Mouse (Mus musculus): Measurements from ENCODE around the gene Samd1. TPM values are rescaled to one million over a fixed set of nuclear protein-coding genes. Genes with fewer than 3 reads are reported as not detected.

The Samd1 gene
- 5.0 and 10.7 TPM in 2 replicates for polyA plus RNA-seq (2016; fragmentation: Nextera tagmentation; extraction: Ambion mirVana)

GRCm38 (mm10) chr8:83997511-83998141, at the start of gene Samd1:
TSS of gene Samd1 (plus strand) at chr8:83997672.
- Histone ChIP-seq H3K4me1 (peaks cover 34% of the 10 kb centered on the region), H3K4me3 (peak within 1 kb of the TSS; percentile 82), H3K36me3 (peaks cover 56% of the 10 kb centered on the region), H3K27me3 (ENCODE audit: insufficient read depth, poor library complexity, severe bottlenecking) (peaks cover 35% of the 10 kb centered on the region), H3K27ac (peak within 1 kb of the TSS; percentile 95), H3K9me3 (no peaks in the 10 kb centered on the region)
- WGBS: 10% methylated on average over 107 of the region's 112 CpGs
- no peak for DNase-seq (ENCODE audit: low spot score)

GRCm38 (mm10) chr8:83954749-83955105, 42.7 kb upstream of the Samd1 start:
- Histone ChIP-seq H3K27ac (peak overlapping the region; percentile 68), H3K4me3 (peak overlapping the region; percentile 82), H3K36me3 (no peaks in the 10 kb centered on the region), H3K27me3 (ENCODE audit: insufficient read depth, poor library complexity, severe bottlenecking) (no peaks in the 10 kb centered on the region), H3K9me3 (no peaks in the 10 kb centered on the region), H3K4me1 (peaks cover 20% of the 10 kb centered on the region)
- DNase-seq (ENCODE audit: low spot score): no peak
- 2% methylated on average over 14 of the region's 14 CpGs for WGBS

GRCm38 (mm10) chr8:83955106-83955957, 42.1 kb upstream of the Samd1 start, which contains the start of the genes Gm10644 and Asf1b:
TSS of gene Gm10644 (minus strand) at chr8:83955205.
TSS of gene Asf1b (plus strand) at chr8:83955507.
- peak within 1 kb of the TSS; percentile 82 for H3K4me3 ChIP-seq
- H3K36me3 ChIP-seq: no peaks in the 10 kb centered on the region
- peak within 1 kb of the TSS; percentile 86 for H3K27ac ChIP-seq
- H3K9me3 ChIP-seq: no peaks in the 10 kb centered on the region
- WGBS: under 1% methylated on average over 75 of the region's 75 CpGs
- peaks cover 20% of the 10 kb centered on the region for H3K4me1 ChIP-seq
- peak; percentile 99 for DNase-seq (ENCODE audit: low spot score)
- no peaks in the 10 kb centered on the region for H3K27me3 ChIP-seq (ENCODE audit: insufficient read depth, poor library complexity, severe bottlenecking)

DNA sequence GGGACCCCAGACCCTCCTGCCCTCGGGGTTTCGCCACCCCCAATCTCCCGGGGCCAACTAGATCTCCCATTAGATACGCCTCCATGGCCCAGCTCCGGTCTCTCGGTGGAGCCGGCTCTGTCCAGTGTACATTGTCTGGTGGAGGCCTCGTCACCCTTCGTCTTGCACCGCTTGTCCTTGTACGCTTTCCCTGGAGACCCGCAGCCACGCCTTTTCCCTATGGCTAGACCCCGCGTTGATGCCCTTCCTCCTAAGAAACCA, 41.6 kb upstream of the Samd1 start:
- H3K27ac ChIP-seq: peak overlapping the region; percentile 86

DNA sequence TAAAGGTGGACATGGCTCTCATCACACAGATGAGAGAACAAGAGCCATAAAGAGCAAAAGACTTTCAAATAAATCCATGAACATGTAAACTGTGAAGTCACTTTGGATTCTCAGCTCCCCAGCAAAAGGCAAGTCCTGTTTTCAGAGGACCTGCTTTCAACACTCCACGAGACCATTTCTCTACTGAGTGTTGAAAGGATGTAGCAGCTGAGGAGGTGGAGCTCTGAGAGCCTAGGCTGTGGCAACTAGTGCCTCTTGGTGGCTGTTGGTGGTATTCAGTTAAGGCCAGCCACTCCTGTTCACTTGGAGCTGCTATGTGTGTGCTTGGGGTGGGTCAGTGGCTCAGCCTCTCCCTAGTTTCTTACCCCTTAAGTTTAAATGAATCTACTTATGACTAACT, 40.7 kb upstream of the Samd1 start:
- peak overlapping the region; percentile 82 for H3K4me3 ChIP-seq
- no peaks in the 10 kb centered on the region for H3K27me3 ChIP-seq (ENCODE audit: insufficient read depth, poor library complexity, severe bottlenecking)
- H3K9me3 ChIP-seq: no peaks in the 10 kb centered on the region
- H3K4me1 ChIP-seq: peaks cover 20% of the 10 kb centered on the region
- H3K27ac ChIP-seq: no peak overlapping the region
- H3K36me3 ChIP-seq: no peaks in the 10 kb centered on the region
- no peak for DNase-seq (ENCODE audit: low spot score)
- 17% methylated on average over 1 of the region's 1 CpGs for WGBS

More for the DNA sequence above, 41.6 kb upstream of the Samd1 start:
- H3K9me3 ChIP-seq: no peaks in the 10 kb centered on the region
- WGBS: 3% methylated on average over 15 of the region's 15 CpGs
- no peaks in the 10 kb centered on the region for H3K27me3 ChIP-seq (ENCODE audit: insufficient read depth, poor library complexity, severe bottlenecking)
- peaks cover 20% of the 10 kb centered on the region for H3K4me1 ChIP-seq
- no peaks in the 10 kb centered on the region for H3K36me3 ChIP-seq
- no peak for DNase-seq (ENCODE audit: low spot score)
- peak overlapping the region; percentile 82 for H3K4me3 ChIP-seq

DNA sequence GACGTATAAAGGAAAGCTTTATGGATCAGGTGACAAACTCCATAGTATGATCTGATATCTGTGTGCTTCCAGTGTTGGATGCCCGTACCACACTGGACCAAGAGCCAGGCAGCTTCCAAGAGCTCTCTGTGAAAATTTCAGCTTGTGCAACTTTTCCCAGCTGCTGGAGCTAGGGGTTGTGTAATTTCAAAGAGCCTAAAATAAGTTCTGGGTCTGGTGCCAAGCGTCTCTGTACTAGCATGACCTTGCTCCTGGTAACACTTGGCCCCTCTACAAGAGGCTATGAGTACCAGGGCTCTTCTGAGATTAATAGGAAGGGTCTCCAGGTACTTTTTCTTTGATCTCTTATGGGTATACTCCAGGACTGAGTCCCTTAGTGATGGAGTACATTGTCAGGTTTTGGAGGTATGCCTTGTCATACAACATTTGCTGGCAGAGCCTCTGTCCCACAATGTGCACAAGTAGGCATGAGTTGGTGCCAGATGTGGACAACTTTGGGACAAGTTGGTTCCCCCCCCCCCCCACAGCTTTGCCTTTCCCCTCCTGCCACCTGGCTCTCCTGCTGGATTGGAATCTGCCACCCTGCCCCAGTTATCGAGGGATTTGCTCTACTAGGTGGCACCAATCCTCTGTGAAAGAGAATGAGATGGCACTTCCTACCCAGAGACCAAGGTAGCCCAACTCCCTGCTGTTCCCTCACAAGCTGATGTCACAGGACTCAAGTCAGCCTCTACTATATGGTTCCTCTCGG, 33.3 kb upstream of the Samd1 start:
- Histone ChIP-seq H3K36me3 (peaks cover 45% of the 10 kb centered on the region), H3K9me3 (no peaks in the 10 kb centered on the region), H3K27ac (no peak overlapping the region), H3K27me3 (ENCODE audit: insufficient read depth, poor library complexity, severe bottlenecking) (no peaks in the 10 kb centered on the region), H3K4me1 (no peaks in the 10 kb centered on the region), H3K4me3 (no peak overlapping the region)
- 87% methylated on average over 5 of the region's 5 CpGs for WGBS
- no peak for DNase-seq (ENCODE audit: low spot score)

DNA sequence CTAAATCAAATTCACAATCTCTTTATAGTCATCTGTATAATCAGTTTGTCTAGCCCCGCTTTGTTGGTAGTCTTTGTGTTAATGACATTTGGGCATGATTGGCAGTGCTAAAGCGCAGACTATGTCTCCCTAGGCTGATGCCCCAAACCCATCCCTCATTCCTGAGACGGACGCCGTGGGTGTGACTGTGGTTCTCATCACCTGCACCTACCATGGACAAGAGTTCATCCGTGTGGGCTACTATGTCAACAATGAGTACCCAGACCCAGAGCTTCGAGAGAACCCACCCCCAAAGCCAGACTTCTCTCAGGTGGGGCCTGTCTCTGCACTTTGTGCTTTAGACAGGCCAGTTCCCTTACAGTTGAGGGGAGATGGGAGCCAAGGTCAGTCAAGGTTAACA, 29.8 kb upstream of the Samd1 start:
- peaks cover 55% of the 10 kb centered on the region for H3K36me3 ChIP-seq
- no peak overlapping the region for H3K27ac ChIP-seq
- H3K27me3 ChIP-seq (ENCODE audit: insufficient read depth, poor library complexity, severe bottlenecking): no peaks in the 10 kb centered on the region
- no peak for DNase-seq (ENCODE audit: low spot score)
- H3K4me3 ChIP-seq: no peak overlapping the region
- H3K4me1 ChIP-seq: peaks cover 11% of the 10 kb centered on the region
- no peaks in the 10 kb centered on the region for H3K9me3 ChIP-seq
- 91% methylated on average over 7 of the region's 7 CpGs for WGBS

DNA sequence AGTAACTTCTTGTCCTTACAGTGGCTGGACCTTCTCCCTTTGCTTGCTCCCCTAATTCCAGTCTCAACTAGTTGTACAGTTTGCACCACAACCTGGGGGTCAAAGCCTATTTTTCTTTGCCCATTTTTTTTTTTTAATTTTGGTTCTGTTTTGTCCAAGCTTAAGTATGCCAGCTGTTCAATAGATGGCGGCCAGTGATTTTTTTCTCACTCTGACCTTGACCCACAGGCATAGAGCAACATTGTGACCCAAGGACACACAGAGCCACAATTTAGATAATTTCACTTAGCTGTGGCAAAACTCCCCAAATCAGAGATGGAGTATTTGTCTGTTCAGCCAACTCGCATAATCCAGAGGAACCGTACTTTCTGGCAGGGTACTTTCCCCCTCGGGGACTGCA, 26.4 kb upstream of the Samd1 start:
- H3K36me3 ChIP-seq: peaks cover 37% of the 10 kb centered on the region
- WGBS: 89% methylated on average over 4 of the region's 4 CpGs
- H3K27ac ChIP-seq: no peak overlapping the region
- peaks cover 29% of the 10 kb centered on the region for H3K4me1 ChIP-seq
- H3K4me3 ChIP-seq: no peak overlapping the region
- no peaks in the 10 kb centered on the region for H3K9me3 ChIP-seq
- H3K27me3 ChIP-seq (ENCODE audit: insufficient read depth, poor library complexity, severe bottlenecking): no peaks in the 10 kb centered on the region
- no peak for DNase-seq (ENCODE audit: low spot score)

GRCm38 (mm10) chr8:83971661-83972060, 25.8 kb upstream of the Samd1 start:
- no peaks in the 10 kb centered on the region for H3K27me3 ChIP-seq (ENCODE audit: insufficient read depth, poor library complexity, severe bottlenecking)
- H3K9me3 ChIP-seq: no peaks in the 10 kb centered on the region
- DNase-seq (ENCODE audit: low spot score): no peak
- H3K4me3 ChIP-seq: peak overlapping the region; percentile 94
- H3K4me1 ChIP-seq: peaks cover 34% of the 10 kb centered on the region
- WGBS: 71% methylated on average over 6 of the region's 6 CpGs
- peak overlapping the region; percentile 94; the same call in 1 of the 2 replicates for H3K27ac ChIP-seq
- peaks cover 34% of the 10 kb centered on the region for H3K36me3 ChIP-seq

- no peaks in the 10 kb centered on the region for H3K9me3 ChIP-seq
- H3K4me1 ChIP-seq: peaks cover 42% of the 10 kb centered on the region
- DNase-seq (ENCODE audit: low spot score): peak; percentile 100
- H3K27ac ChIP-seq: peak within 1 kb of the TSS; percentile 94
- peaks cover 26% of the 10 kb centered on the region for H3K36me3 ChIP-seq
- no peaks in the 10 kb centered on the region for H3K27me3 ChIP-seq (ENCODE audit: insufficient read depth, poor library complexity, severe bottlenecking)
- peak within 1 kb of the TSS; percentile 94 for H3K4me3 ChIP-seq
- WGBS: under 1% methylated on average over 82 of the region's 94 CpGs
These were observed 25.0 kb upstream of the Samd1 start, which contains the start of gene Prkaca for GRCm38 (mm10) chr8:83972150-83973120. TSS of gene Prkaca (plus strand) at chr8:83972993.

DNA sequence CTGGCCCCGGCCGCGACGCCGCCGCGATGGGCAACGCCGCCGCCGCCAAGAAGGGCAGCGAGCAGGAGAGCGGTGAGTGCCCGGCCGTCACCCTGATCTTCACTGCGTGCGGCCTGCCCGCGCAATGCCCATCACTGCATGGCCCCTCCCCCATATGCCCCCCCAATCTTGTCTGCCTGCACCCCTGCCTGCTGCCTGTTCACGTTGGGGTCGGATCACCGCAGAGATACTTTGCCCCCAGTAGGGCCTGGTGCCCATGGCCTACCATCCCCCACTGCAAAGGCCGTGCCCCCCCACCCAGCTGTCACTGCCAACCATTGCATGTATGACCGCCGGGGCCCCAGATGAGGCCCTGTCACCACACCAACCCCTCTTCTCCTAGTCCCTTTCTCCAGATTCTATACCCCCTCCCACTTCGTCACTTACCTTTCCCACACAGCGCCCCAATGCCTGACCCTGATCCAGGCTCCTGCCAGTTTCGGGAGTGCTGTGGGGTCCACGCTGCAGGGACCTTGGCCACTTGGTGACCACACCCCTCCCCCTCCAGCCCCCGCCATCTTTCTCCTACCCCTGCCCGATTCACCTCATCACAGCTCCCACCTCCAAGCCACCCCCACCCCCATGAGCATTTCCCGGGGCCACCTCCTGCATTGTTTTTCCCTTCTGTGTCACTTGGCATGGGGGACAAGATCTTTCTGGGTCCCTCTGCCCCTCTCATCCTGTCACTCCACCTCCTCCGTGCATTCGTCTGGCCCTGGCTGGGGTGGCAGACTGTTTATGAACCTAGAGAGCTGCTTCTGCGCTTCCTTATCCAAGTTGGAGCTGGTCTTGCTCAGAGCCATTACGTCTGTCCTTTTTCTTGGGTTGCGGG, 24.1 kb upstream of the Samd1 start:
- 2% methylated on average over 36 of the region's 37 CpGs for whole genome bisulfite sequencing
- DNase-seq (ENCODE audit: low spot score): no peak
- peak overlapping the region; percentile 94 for H3K27ac ChIP-seq
- H3K4me1 ChIP-seq: peaks cover 51% of the 10 kb centered on the region
- peaks cover 20% of the 10 kb centered on the region for H3K36me3 ChIP-seq
- no peaks in the 10 kb centered on the region for H3K27me3 ChIP-seq (ENCODE audit: insufficient read depth, poor library complexity, severe bottlenecking)
- no peaks in the 10 kb centered on the region for H3K9me3 ChIP-seq
- H3K4me3 ChIP-seq: peak overlapping the region; percentile 94
